Mouse (Mus musculus): ENCODE measurements around the gene Zscan4-ps2. TPM values are rescaled to one million over a fixed set of nuclear protein-coding genes. Genes with fewer than 3 reads are reported as not detected.
"Not testable (repeated sequence)": the region's sequence is repeated elsewhere in the genome, so short reads cannot be mapped to it uniquely, and the experiment has no call there.

The Zscan4-ps2 gene
- total RNA-seq (2021) = not detected
- long read RNA-seq, experiment 1 = 0 reads
- long read RNA-seq, experiment 2 = 0 reads

- intact Hi-C loops (cut with DNase I); DNase-seq (ENCODE audit: low spot score in 2 of 2): not testable (repeated sequence)
Measured at GRCm38 (mm10) chr7:11514010-11514409, at the start of gene Zscan4-ps2. Gene Zscan4-ps2, plus strand, starts transcription at chr7:11514310.

Other genes starting within 250 kb of the Zscan4-ps2 start
- not detected for gene Zscan4e, start 203.6 kb upstream of the Zscan4-ps2 start, total RNA-seq (2021)
- not detected for gene Zscan4f, start 116.4 kb upstream of the Zscan4-ps2 start, total RNA-seq (2021)
- not detected for gene Zscan4-ps3, start 95.0 kb downstream of the Zscan4-ps2 start, total RNA-seq (2021)
- not detected for gene Vmn1r72, start 165.8 kb downstream of the Zscan4-ps2 start, total RNA-seq (2021)
- gene Vmn1r73, start 216.0 kb downstream of the Zscan4-ps2 start, total RNA-seq (2021) = not detected

All from left cerebral cortex, postnatal 14 days (tissue).